In the genomic region with DNA sequence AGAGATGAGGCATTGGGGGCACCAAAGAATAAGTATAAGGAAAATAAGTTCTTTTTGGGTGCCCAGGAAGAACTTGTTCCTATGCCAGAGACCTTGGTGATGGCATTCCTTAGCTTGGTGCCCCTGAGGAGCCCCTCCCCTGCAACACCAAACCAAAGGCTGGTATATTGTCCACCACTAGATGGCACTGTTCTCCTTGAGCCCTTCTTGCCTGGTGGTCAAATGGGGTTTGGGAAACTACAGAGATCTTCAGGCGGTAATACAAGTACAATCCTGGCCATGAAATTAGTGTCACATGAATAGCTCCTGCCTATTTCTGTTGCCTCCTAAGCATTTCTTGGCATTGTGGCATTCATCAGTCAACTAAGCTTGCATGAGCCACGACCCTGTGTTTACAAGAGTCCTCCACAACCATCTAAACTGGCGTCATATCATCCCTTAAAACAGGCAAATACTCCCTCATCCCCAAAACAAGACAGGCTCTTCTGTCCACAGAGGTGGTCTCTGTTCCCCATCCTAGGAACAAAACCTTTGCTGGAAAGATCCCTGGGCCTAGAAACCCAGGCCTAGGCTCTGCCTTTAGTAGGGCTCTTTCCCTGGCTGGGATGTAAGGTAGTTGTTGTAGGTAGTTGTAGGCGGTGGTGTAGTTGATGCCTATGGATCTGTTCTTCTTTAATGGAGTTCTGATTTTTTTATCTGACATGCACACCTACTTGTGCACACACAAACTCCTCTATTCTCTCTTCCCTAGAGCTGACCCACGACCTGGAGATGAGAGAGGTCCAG, we compare ENCODE assay signal across 10 mouse cellular contexts. TPM values are rescaled to one million over a fixed set of nuclear protein-coding genes. Genes with fewer than 3 reads are reported as not detected.
DNase-seq lines count a peak whose midpoint lies in the region; ATAC-seq and TF ChIP-seq lines count a peak whose summit lies in the region.
"Had no signal": no experiment of that assay in that cellular context is flagged by ENCODE, and none has a peak within 500 bp of the region (broad histone marks: within the 10 kb centered on the region; RNA-seq: fewer than 3 reads in every experiment).

No protein-coding gene starts in this region.

- H3K27ac ChIP-seq in intestine, embryonic 14.5 days (ENCODE audit: low read depth): no peak overlapping the region
- no peak overlapping the region for H3K27ac ChIP-seq in intestine, embryonic 15.5 days
- no peak overlapping the region for H3K27ac ChIP-seq in CH12.LX (ENCODE audit: insufficient read depth, low read depth)
- H3K27ac ChIP-seq in layer of hippocampus, adult 2 months: no peak overlapping the region
- H3K27ac ChIP-seq: macrophage had no signal

- dilution Hi-C loops in CH12.LX (cut with MboI; ENCODE audit: extremely low pct_ligation_motif_present, extremely low pct_unique_long_range_greater_than_20kb, low sequenced_read_pairs): no loop called here

- H3K27me3 ChIP-seq in intestine, embryonic 14.5 days (replicated peaks; ENCODE audit: control insufficient read depth, insufficient read depth, low read length): peaks cover 5% of the 10 kb centered on the region; the same call in 1 of the 2 replicates
- H3K27me3 ChIP-seq in intestine, embryonic 15.5 days (replicated peaks): no peaks in the 10 kb centered on the region
- peaks cover 67% of the 10 kb centered on the region for H3K27me3 ChIP-seq in CH12.LX (replicated peaks)

- no peaks in the 10 kb centered on the region for H3K36me3 ChIP-seq in intestine, embryonic 14.5 days (ENCODE audit: control insufficient read depth, insufficient read depth, low read length)
- no peaks in the 10 kb centered on the region for H3K36me3 ChIP-seq in intestine, embryonic 15.5 days
- no peaks in the 10 kb centered on the region for H3K36me3 ChIP-seq in CH12.LX (replicated peaks in 1 of 2; ENCODE audit: control insufficient read depth in 1 of 2, insufficient read depth in 1 of 2, low read length in 1 of 2)

- peaks cover 10% of the 10 kb centered on the region; the same call in 1 of the 2 replicates for H3K4me1 ChIP-seq in intestine, embryonic 14.5 days (replicated peaks; ENCODE audit: control insufficient read depth, insufficient read depth, low read length)
- peaks cover 18% of the 10 kb centered on the region for H3K4me1 ChIP-seq in intestine, embryonic 15.5 days (replicated peaks)
- H3K4me1 ChIP-seq in CH12.LX (ENCODE audit: control insufficient read depth in 1 of 2, insufficient read depth in 2 of 2): peaks cover 2 to 16% of the 10 kb centered on the region in 2 experiments; a peak in 3 of 4 replicates

- no peak for TF ChIP-seq EP300 in CH12.LX (IDR thresholded peaks at IDR 0.05; ENCODE audit: low read length)

- no peak overlapping the region for H3K4me3 ChIP-seq in intestine, embryonic 14.5 days (ENCODE audit: low read depth, low read length)
- H3K4me3 ChIP-seq in intestine, embryonic 15.5 days (replicated peaks): no peak overlapping the region
- no peak overlapping the region for H3K4me3 ChIP-seq in CH12.LX (replicated peaks in 1 of 3; ENCODE audit: low read depth in 2 of 3, low read length in 2 of 3, poor library complexity in 1 of 3)
- no peak overlapping the region for H3K4me3 ChIP-seq in layer of hippocampus, adult 2 months
- H3K4me3 ChIP-seq: erythroblast, embryonic 14.5 days had no signal

- H3K79me2 ChIP-seq in CH12.LX (replicated peaks; ENCODE audit: control insufficient read depth, extremely low read depth, insufficient read depth, poor library complexity, severe bottlenecking): no peaks in the 10 kb centered on the region

- in situ Hi-C loops in CH12.LX (cut with MboI; ENCODE audit: low pct_ligation_motif_present, low pct_unique_long_range_greater_than_20kb, low sequenced_read_pairs): loop anchor here (25.0 kb wide), 1 partner anchor 528 kb away; the partner anchor contains the start of gene Hic1

- no peaks in the 10 kb centered on the region for H3K9me3 ChIP-seq in intestine, embryonic 14.5 days (ENCODE audit: control insufficient read depth, low read length)
- no peaks in the 10 kb centered on the region for H3K9me3 ChIP-seq in intestine, embryonic 15.5 days
- H3K9me3 ChIP-seq in CH12.LX (replicated peaks; ENCODE audit: low read length): peaks cover 2% of the 10 kb centered on the region

- DNase-seq in intestine, embryonic 14.5 days (ENCODE audit: low spot score): peak; percentile 79
- peak; percentile 85 for DNase-seq in CH12.LX (ENCODE audit: extremely low read depth)
- peak; percentile 83 for DNase-seq in brain, embryonic 14.5 days (ENCODE audit: low read depth)
- DNase-seq in layer of hippocampus, adult 2 months (ENCODE audit: low spot score in 2 of 2): peak in 1 of 2 experiments; percentile 79
- peak; percentile 68 for DNase-seq in testis, postnatal 10 days (ENCODE audit: low spot score)

- H3K4me2 ChIP-seq in intestine, embryonic 14.5 days (ENCODE audit: low read length): no peak overlapping the region
- no peak overlapping the region for H3K4me2 ChIP-seq in intestine, embryonic 15.5 days (replicated peaks)
- H3K4me2 ChIP-seq in CH12.LX (ENCODE audit: insufficient read depth, low read depth, poor library complexity, severe bottlenecking): no peak overlapping the region

- ATAC-seq in intestine, embryonic 14.5 days (replicated peaks; ENCODE audit: low FRiP score, low TSS enrichment, low read depth): no peak
- ATAC-seq in intestine, embryonic 15.5 days: no peak
- peak; percentile 51; the same call in 1 of the 2 replicates for ATAC-seq in erythroblast, adult 5-6 weeks (replicated peaks; ENCODE audit: low FRiP score, poor library complexity, severe bottlenecking)
- peak; percentile 78 for ATAC-seq in megakaryocyte progenitor cell, adult 5-6 weeks (replicated peaks; ENCODE audit: poor library complexity)

- no peak overlapping the region for H3K9ac ChIP-seq in intestine, embryonic 14.5 days (ENCODE audit: low read length)
- H3K9ac ChIP-seq in intestine, embryonic 15.5 days: no peak overlapping the region
- no peak overlapping the region for H3K9ac ChIP-seq in CH12.LX (ENCODE audit: insufficient read depth, low read depth)

- TF ChIP-seq POLR2A in CH12.LX (IDR thresholded peaks at IDR 0.05; ENCODE audit: low read depth, low read length): no peak
- no peak for TF ChIP-seq POLR2A in brain, embryonic 14.5 days (IDR thresholded peaks at IDR 0.05; ENCODE audit: borderline replicate concordance, extremely low read depth, insufficient read depth, insufficient read length, poor library complexity, severe bottlenecking)

- TF ChIP-seq RAD21 in CH12.LX (IDR thresholded peaks at IDR 0.05; ENCODE audit: low read depth, low read length): peak; percentile 93

- 65% methylated on average over 5 of the region's 5 CpGs for WGBS in intestine, embryonic 14.5 days
- WGBS in intestine, embryonic 15.5 days: 64% methylated on average over 5 of the region's 5 CpGs

- peak; percentile 88 to 97 for TF ChIP-seq CTCF in CH12.LX (conservative IDR thresholded peaks at IDR 0.05 in 1 of 2, IDR thresholded peaks at IDR 0.05 in 1 of 2; ENCODE audit: low read depth in 2 of 2, low read length in 2 of 2)
- TF ChIP-seq CTCF in brain, embryonic 14.5 days (IDR thresholded peaks at IDR 0.05; ENCODE audit: borderline replicate concordance, extremely low read depth, insufficient read depth, insufficient read length): peak; percentile 89
- TF ChIP-seq CTCF in layer of hippocampus, adult 2 months (conservative IDR thresholded peaks at IDR 0.05): peak; percentile 90

TF ChIP-seq in CH12.LX, 34 proteins besides CTCF, POLR2A, EP300 and RAD21 (continues in another document):
- 0 out of 2 replicates have a peak, but pooled peaks have one; percentile 35 for TF ChIP-seq MXI1 (IDR thresholded peaks at IDR 0.05; ENCODE audit: low read depth, low read length)
- TF ChIP-seq UBTF (IDR thresholded peaks at IDR 0.05; ENCODE audit: low read depth, low read length): no peak

RNA-seq across cellular contexts. Expression of gene Cluh, which starts 14.6 kb away (rescaled TPM):
- 38.7 and 47.0 TPM in 2 replicates for polyA plus RNA-seq in intestine, embryonic 14.5 days (2014; fragmentation: Nextera tagmentation; extraction: Ambion mirVana)
- 56.4 and 61.4 TPM in 2 replicates for polyA plus RNA-seq in intestine, embryonic 15.5 days (2015; fragmentation: Nextera tagmentation; extraction: Ambion mirVana)
- total RNA-seq in CH12.LX (2012; rRNA removed) (86.4 and 120 TPM in 2 replicates), CH12.LX (2014; rRNA removed) (63.1 and 74.9 TPM in 2 replicates)
- 143 and 151 TPM in 2 replicates for polyA plus RNA-seq in CH12.LX (2012; ENCODE audit: insufficient read length, low read depth)
- 27.1 and 34.1 TPM in 2 replicates for polyA plus RNA-seq in brain, embryonic 14.5 days (2012; rRNA removed)
- 7.3 and 8.2 TPM in 2 replicates for total RNA-seq in erythroblast, adult 5-6 weeks (2015; ENCODE audit: low replicate concordance)
- 4.1 and 4.5 TPM in 2 replicates for total RNA-seq in erythroblast, adult 5-6 weeks (2017; ENCODE audit: low replicate concordance)
- total RNA-seq in layer of hippocampus, adult 2 months (2021): 10 to 100 TPM; 71.2 to 74.0 TPM
- 35.5 and 40.7 TPM in 2 replicates for total RNA-seq in megakaryocyte progenitor cell, adult 5-6 weeks (2015)
- 36.4 and 38.3 TPM in 2 replicates for total RNA-seq in megakaryocyte progenitor cell, adult 5-6 weeks (2017)

RNA-seq across cellular contexts. Expression of gene Ccdc92b, which starts 15.3 kb away (rescaled TPM):
- 0.56 and 0.74 TPM in 2 replicates for polyA plus RNA-seq in intestine, embryonic 14.5 days (2014; fragmentation: Nextera tagmentation; extraction: Ambion mirVana)
- 0.52 and 0.54 TPM in 2 replicates for polyA plus RNA-seq in intestine, embryonic 15.5 days (2015; fragmentation: Nextera tagmentation; extraction: Ambion mirVana)
- total RNA-seq in CH12.LX (2012; rRNA removed): not detected in 2 replicates
- total RNA-seq in CH12.LX (2014; rRNA removed): not detected in 2 replicates
- not detected in 2 replicates for polyA plus RNA-seq in CH12.LX (2012; ENCODE audit: insufficient read length, low read depth)
- polyA plus RNA-seq in brain, embryonic 14.5 days (2012; rRNA removed): 6.6 and 7.5 TPM in 2 replicates
- total RNA-seq in erythroblast, adult 5-6 weeks (2015; ENCODE audit: low replicate concordance): 91.3 and 114 TPM in 2 replicates
- total RNA-seq in erythroblast, adult 5-6 weeks (2017; ENCODE audit: low replicate concordance): 89.9 and 92.6 TPM in 2 replicates
- total RNA-seq in layer of hippocampus, adult 2 months (2021): 10 to 100 TPM; 21.5 to 23.9 TPM
- total RNA-seq in megakaryocyte progenitor cell, adult 5-6 weeks (2015): 0.05 TPM in 1 of 2 replicates, not detected in the other
- total RNA-seq in megakaryocyte progenitor cell, adult 5-6 weeks (2017): 0.10 TPM in 1 of 2 replicates, not detected in the other

RNA-seq across cellular contexts. Expression of gene Rap1gap2, which starts 24.0 kb away (rescaled TPM):
- polyA plus RNA-seq in intestine, embryonic 14.5 days (2014; fragmentation: Nextera tagmentation; extraction: Ambion mirVana): 7.7 and 11.6 TPM in 2 replicates
- 12.1 and 12.4 TPM in 2 replicates for polyA plus RNA-seq in intestine, embryonic 15.5 days (2015; fragmentation: Nextera tagmentation; extraction: Ambion mirVana)
- 74.6 and 79.8 TPM in 2 replicates for total RNA-seq in CH12.LX (2012; rRNA removed)
- total RNA-seq in CH12.LX (2014; rRNA removed): 53.8 and 55.4 TPM in 2 replicates
- 69.8 and 76.6 TPM in 2 replicates for polyA plus RNA-seq in CH12.LX (2012; ENCODE audit: insufficient read length, low read depth)
- 16.5 and 21.4 TPM in 2 replicates for polyA plus RNA-seq in brain, embryonic 14.5 days (2012; rRNA removed)
- 2.1 and 2.7 TPM in 2 replicates for total RNA-seq in erythroblast, adult 5-6 weeks (2015; ENCODE audit: low replicate concordance)
- total RNA-seq in erythroblast, adult 5-6 weeks (2017; ENCODE audit: low replicate concordance): 3.7 and 5.2 TPM in 2 replicates
- 100 to 1,000 TPM; 129 to 135 TPM for total RNA-seq in layer of hippocampus, adult 2 months (2021)
- 1.1 and 1.4 TPM in 2 replicates for total RNA-seq in megakaryocyte progenitor cell, adult 5-6 weeks (2015)
- total RNA-seq in megakaryocyte progenitor cell, adult 5-6 weeks (2017): 1.3 TPM in 2 replicates

Comparison
In these comparisons a context has a peak if more than half of its experiments do, and no peak if none do; other contexts are left out.
1. ATAC-seq: peak in erythroblast, adult 5-6 weeks (single experiment) and megakaryocyte progenitor cell, adult 5-6 weeks (single experiment); none in intestine, embryonic 14.5 days (single experiment) and intestine, embryonic 15.5 days (single experiment).
2. RNA of gene Ccdc92b, which starts 15.3 kb away (total RNA-seq): 89.9 to 114 TPM in erythroblast, adult 5-6 weeks and 21.5 to 23.9 TPM in layer of hippocampus, adult 2 months; 0.05 to 0.10 TPM in megakaryocyte progenitor cell, adult 5-6 weeks and not detected in CH12.LX; every median in the first group is over 10 times any median in the second.
3. RNA of gene Rap1gap2, which starts 24.0 kb away (total RNA-seq): 129 to 135 TPM in layer of hippocampus, adult 2 months and 53.8 to 79.8 TPM in CH12.LX; 2.1 to 5.2 TPM in erythroblast, adult 5-6 weeks and 1.1 to 1.4 TPM in megakaryocyte progenitor cell, adult 5-6 weeks; every median in the first group is over 4 times any median in the second.
4. Peak in every context shown above with its lines, with median percentiles within 50 percentile points of each other: CTCF ChIP-seq.